Mouse (Mus musculus) adrenal gland, postnatal 25 days (tissue): ENCODE results near the gene Has1. TPM values are rescaled to one million over a fixed set of nuclear protein-coding genes. Genes with fewer than 3 reads are reported as not detected.
"Not testable (repeated sequence)": the region's sequence is repeated elsewhere in the genome, so short reads cannot be mapped to it uniquely, and the experiment has no call there.

Source experiments
- DNase-seq: peaks from one replicate; pipeline ENCODE4 v3.0.0; 2021; ENCODE audit warnings: mixed read lengths
- total RNA-seq: library from RNA; stranded (reverse); gene quantifications from 2 replicates; pipeline ENCODE4 v1.2.3, GENCODE M21; 2021

Gene Has1
- total RNA-seq, 1 experiment from 2014 or later = not detected

DNA sequence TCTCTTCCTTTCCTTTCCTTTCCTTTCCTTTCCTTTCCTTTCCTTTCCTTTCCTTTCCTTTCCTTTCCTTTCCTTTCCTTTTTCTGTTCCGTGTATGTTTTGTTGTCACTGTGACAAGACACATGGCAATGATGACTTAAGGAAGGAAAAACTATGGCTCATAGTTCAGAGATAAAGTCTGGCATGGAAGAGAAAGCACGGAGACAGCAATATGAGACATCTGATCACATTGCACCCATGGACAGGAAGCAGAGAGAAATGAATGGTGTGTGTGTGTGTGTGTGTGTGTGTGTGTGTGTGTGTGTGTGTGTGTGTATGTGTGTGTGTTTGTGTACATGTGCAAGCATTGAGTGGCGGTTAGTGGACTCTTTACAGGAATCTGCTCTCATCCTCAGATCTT is 10.4 kb downstream of the Has1 start:
- DNase-seq = not testable (repeated sequence)

DNA sequence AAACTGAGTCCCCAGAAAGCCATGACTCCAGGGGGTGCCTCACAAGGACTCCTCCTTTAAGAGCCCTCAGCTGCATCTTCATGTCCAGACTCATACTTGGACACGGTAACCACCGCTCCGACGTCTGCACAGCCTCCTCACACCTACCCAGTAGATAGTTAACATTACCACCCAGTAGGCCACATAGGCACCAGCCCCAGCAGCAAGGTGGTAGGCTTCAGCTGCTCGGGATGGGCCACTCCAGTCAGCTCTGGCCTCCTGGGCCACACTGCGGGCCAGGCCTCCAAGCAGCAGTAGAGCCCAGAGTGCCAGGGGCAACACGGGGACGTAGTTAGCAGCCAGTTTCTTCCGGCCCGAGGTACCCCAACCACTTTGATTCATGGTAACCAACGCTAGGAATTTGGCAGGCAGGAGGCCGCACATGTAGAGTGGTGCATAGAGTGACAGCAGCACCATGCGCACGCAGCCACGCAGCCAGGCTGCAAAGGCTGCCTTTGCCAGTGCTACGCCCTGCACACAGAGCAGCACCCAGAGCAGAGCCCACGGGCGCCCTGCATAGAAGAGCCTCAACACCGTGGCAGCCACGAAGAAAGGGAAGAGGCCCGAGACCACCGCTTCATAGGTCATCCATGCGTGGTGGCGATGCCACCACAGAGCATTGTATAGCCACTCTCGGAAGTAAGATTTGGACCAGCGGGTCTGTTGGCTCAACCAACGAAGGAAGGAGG is 11.3 kb downstream of the Has1 start:
- no peak for DNase-seq

DNA sequence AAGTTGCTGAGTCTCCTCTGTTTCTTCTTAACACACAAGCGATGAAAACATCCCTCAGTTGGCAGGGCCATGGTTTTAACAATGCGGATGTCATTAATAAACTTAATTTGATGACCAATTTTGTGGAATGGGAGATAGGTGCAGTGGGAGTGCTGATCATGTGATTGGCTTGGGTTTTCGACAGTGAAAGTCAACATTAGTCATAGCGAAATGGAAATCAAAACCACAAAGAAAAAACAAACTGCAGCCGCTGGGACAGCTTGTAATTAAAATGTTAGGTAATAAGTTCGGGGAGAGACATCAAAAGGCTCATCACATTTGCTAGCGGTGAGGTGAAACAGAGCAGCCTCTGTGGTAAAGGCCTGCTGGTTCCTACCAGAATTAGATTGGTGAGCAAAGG is 14.2 kb downstream of the Has1 start:
- DNase-seq = no peak

DNA sequence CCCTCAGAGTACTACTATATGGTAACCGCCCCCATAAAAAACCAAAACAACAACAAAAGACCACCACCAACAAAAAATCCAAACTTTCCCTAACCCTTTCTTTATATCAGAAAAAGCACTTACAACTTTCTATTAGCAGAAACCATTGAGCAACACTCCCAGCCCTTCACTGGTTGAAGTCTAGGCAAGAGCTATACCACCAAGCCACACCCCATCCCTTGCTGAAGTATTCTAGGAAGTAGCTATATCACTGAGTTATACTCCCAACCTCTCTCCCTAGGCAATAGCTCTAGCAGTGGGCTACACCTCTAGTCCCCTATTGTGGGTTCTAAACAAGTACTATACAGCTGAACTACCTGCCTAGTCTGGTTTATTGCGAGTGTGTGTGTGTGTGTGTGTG is 15.7 kb downstream of the Has1 start:
- no peak for DNase-seq

DNA sequence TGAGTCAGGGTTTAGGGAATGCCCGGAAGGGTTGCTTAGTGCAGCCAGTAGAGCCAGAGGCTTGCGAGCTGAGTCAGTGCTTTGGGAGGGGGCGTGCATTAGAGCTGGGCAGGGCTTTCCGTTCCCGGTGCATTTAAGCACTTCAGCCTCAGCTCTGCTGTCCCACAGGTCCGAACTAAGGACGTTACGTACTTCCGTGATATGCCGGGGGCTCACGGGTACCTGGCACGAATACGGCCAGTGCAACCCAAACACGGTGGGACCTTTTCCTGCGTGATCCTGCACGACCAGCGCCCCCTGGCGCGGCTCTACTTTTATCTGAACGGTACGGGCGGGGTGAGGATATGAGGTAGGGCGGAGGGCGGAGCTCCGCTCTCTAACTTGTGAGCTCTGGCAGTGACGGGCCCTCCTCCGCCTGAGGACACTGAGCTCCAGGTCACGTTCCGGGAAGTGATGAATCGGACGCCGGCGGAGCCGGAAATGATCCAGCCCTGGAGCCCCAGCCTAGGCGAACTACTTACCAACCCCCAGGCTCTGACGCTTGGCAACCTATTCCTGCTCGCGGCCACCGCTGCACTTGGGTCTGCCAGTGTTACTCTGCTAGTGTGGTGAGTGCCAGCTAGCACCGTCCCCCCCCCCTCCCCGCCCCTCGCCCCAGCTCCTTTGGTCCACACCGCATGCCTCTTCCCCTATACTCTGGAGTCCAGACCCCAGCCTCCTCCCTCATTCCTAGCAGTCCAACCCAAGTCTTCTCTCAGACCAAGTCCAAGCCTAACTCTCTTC is 16.9 kb downstream of the Has1 start:
- peak; percentile 94 for DNase-seq

DNA sequence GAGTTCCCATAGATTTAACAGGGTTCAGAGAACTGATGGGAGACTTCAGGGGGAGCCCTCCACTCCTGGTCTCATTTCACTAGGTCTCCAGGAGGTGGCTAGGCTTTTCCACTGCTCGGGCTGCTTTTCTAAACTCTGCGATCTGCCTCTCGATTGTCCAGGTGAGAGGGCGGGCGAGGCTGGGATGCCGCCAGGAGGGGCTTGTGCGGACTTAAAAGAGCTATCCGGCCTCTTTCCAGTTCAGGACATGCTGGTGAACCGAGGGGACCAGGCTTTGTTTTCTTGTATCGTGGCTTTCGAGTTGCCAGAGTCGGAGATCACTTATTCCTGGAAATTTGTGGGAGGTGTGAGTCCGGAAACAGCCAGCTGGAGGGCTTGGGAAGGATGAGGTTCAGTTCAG is 17.6 kb downstream of the Has1 start:
- peak; percentile 8 for DNase-seq

DNA sequence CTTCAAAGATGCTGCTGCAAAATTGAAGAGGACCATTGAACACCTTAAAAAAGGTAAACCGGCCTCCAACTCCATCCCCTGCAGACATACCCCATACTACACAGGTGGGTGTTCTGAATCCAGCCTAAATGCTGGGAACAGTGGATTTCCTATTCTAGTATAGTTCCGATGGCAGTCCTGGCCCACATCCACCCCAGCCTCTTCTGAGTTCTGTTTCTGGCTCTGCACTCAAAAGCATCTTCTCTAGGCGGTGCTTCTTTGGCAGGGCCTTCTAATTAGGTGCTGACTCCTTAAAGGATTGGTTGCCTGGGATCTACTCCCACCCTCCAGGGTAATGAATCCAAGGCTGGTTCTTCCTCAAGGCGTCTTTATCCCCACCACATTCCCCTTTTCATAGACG is 18.9 kb downstream of the Has1 start:
- no peak for DNase-seq

DNA sequence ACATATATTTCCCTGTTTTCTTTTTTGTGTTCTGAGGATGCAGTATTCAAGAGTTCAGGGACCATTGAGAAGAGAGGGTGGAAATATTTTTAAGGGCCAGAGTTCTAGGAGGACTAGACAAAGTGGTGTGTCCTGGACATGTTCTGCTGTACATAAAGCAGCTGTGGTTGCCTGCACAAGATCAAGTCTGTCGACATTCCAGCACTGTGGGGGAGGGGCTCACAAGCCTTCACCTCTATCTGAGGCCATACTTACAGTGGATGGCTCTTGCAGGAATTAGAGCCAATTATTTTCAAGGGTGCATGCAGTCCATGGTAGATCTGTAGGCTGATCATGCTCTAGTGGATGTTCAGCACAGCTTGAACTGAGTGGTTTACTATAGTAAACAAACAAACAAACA is 20.1 kb downstream of the Has1 start:
- DNase-seq = no peak

DNA sequence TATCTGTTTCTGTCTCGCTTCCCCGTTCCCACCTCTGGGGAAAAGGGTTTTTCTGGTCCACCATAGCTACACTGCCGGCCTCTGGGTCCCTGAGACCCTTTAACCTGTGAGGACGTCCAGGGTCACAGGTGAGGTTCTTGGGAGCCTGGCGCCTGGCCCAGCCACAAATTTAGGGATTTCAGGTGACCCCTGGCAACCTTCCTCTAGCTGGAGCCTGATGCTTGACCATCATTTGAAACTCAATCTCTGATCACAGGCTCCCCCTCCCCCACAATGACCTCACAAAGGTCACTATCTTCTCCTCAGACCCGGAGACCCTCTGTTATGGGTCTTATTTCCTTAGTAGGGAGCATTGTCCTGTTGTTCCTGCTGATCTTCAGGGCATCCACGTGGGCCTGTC is 24.3 kb downstream of the Has1 start:
- no peak for DNase-seq

DNA sequence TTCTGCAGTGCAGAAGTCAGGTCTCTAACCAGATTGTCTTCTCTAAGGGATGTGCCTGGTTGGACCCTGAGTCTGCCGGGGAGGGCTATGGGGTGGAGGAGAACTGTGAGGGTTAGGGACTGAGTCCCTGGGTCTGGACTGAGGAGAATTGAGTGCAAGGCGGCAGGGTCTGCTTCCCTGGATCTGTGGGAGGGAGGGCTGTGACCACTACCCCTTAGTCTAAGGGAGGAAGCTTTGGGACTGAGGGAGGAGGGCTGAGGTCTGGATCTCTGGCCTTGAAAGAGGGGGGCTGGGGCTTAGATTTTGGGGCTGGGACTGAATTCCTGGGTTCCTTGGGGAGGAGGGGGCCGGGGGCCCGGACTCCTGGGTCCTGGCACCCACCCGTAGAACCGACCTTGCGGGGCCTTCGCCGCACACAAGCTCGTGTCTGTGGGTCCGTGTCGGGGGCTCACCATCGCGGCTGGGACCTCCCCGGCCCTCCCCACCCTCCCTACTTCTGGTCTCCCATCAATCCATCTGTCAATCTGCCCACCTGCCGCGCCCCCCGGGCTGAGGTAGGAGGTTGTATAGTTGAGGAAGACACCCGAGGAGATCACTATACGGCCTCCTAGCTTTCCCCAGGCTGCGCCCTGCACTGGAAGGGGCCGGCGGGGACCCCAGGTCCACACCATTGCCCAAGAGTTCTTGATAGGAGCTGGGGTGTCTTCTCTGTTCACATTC is 25.0 kb downstream of the Has1 start:
- no peak for DNase-seq

DNA sequence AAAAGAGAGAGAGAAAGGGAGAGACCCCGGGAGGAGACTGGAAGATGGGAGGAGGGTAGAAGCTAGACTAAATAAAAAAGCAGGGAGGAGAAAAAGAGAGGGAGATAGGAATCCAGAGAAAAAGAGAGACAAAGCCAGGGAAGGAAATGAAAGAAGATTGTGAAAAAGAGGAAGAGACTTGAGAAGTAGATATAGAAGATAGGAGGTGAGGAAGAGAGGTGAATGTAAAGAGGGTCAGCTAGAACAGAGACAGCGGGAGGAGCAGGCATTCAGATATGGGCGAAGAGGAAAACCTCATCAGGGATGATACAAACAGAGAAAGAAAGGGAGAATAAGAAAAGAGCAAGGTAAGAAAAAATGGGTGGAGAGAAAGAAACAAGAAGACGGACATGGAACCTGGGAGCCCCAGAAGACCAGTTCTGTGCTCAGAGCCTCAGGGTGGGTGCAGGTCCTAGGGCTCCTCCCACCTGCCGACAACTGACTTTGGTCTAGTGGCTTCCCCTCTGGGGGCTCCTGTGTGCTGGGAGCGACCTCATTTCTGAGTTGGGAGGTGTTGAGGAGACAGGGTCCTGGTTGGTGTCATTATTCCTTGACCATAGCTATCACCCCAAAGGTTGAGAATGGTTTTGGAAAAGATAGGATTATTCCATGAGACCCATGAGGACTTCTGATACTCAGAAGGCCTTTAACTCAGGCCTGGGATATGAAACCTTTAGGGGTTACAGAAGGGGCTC is 25.8 kb downstream of the Has1 start:
- DNase-seq = no peak

DNA sequence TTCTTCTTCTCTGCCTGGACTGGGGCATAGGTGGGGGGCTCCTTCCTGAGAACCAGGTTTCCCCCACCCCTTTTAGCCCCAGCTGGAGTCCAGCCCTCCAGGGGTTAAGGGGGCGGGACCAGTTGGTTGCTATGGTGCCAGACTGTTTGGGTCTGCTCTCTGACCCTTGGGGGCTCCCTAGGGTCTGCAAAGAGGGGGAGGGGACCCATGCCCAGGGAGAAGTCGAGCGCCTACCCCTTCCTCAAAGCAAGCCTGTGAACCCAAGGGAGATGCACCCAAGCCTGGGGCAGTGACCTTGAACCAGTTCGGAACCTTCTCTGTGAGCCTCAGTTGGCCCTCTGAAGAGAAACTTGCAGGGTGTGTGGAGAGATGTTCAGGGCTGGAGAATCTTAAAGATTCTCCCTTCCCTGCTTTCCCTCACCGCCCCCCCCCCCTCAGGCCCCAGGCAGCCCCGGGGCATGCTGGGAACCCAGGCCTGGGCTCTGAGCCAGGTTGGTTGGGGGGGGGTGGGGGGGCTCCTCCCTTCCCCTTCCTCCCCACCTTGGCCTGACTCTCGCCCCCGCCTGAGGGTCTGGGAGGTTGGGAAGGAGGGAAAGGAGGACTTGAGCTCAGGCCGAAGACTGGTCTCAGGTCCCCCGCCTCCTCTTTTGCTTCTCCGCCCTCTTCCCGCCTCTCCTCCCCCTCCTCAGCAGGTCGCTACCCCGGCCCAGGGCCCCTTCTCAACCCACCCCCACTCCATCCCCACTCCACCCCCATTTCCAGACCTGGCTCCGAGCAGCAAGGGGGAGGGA is 26.6 kb downstream of the Has1 start:
- DNase-seq = peak; percentile 65

DNA sequence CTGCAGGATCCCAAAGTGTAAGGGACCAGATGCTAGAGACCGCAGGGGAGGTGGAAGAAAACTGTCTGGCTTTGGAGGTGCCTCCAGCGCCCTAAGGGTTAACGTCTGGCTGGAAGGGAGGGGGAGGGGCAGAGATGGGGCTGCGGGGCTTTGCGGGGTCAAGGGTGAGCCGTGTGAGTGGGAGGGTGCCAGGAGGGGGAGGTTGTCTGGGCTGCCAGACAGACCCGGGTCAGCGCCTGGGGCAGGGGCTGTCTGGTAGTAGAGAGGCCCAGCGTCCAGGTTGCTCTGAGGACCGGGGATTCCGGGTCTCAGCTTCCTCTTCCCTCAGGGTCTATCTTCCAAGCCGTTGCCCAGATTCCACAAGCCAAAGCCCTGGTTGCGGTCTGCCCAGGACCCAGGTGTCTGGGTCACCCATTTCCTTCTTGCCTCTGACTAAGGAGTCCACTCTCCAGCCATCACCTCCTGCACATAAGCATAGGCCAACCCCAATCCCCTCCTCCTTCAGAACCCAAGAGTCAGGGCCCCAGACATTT is 27.3 kb downstream of the Has1 start:
- peak; percentile 78 for DNase-seq

DNA sequence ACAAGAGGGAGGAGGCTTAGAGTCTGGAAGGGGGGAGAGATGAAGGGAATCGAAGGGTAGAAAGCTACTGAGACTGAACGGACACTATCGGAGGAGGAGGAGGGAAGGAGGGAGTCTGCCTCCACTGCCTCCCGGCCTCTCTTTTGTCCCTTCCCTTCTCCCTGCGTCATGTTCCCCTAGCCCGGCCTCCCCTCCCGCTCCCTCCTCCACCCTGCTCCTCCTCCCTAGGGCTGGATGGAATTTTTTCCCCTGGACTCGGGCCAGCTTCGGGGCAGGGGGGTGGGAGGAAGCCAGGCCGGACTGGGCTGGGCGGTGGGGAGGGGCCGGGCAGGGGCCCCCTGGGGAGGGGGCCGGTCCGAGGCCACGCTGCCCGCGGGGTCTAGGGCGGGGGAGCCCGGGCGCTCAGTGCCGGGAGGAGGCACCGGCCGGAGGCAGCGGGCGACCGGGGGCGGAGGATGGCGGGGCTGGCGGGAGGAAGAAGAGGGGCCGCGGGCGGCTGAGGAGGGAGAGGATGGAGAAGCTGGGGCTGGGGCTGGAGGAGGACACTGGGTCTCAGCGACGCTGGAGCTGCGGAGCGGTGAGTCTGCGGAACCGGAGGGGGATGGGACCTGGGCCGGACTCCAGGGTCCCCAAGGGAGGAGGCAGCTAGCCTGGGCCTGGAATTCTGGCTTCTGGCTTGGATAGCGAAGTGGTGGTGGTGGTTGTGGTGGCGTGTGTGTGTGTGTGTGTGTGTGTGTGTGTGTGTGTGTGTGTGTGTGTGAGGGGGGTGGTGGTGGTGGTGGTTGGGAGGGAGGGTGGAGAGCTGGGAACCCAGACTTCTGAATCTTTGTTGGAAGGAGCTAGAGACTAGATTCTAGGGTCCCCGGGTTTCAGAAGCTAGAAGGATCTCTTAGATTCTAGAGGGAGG is 28.0 kb downstream of the Has1 start, which contains the start of gene Spaca6:
TSS of gene Spaca6 (plus strand) at position 408 of the 907 bp plus-strand sequence.
- DNase-seq = peak; percentile 99

DNA sequence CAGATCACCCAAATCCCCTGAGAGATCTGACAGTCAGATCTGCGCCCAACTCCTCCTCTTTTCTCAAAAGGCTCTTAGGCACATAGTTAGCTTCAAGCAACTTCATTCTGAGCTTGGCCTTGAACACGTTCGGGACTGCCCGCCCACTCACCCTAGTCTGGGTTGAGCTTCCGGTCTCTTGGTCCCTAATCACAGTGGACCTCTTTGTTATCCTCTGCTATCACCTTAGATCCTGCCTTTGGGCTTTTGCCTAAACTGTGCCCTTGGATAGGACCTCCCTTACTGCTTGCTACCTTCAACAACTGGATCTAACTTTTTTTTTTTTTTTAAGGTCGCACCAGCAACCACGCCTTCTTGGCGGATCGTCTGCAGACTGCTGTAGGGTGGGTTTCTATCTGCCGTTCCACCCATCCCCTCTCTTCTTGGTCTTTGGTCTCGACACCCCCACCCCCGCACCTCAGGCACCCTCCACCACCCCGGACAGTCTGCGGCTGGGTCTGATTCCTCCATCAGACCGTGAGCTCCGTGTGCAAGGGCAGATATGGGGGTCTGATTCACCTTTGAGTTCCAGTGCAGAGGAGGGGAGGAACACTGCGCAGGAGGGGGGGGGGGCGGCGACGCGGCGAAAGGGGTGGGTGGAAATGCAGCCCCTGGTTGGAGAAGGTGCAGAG is 28.9 kb downstream of the Has1 start:
- DNase-seq = peak; percentile 58

DNA sequence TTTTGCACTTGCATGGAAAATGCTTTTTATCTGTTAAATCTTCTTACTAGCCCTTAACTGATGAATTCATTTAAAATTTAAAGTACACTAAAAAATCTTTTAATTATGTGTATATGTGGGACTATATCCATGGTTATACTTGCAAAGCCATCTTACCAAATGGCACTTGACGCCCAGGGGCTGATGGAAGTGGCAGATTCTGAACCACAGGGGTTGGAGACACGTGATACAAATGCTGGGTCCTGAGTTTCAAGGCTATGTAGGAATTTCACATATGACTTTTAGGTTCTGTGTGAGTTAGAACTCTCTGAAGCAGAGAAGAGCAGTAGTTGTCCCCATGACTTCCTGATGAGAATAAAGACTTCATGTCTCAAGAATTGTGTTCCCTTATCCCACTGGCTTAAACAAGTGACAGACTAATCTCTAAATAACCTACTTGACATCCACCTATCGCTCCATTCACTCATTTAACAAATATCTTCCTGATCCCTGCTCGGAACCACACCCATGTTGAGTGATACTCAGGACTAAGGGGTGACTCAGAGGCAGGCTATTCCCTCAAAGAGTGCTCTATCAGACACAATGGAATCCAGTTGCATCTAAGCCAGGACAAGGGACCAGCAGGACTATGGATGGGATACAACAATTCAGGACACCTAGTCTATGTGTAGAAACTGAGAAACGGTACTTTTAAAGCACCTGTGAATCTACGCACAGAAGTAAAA is 31.2 kb downstream of the Has1 start:
- DNase-seq = no peak

DNA sequence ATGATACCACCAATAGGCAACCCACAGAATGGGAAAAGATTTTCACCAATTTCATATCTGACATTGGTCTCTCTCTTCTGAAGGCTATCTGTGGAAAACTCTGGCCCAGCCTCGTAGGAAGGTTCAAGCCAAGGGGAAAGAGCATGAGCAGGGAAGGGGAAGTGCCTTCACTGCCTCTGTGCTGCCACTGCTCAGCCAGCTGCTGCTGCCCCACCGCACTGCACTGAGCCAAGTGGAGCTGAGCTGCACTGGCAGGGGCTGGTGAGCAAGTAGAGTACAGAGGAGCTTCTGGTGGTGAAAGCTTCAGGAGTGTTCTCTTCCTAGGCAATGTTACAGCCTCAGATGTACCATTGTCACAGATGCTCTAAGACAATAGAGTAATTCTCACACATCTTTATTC is 59.5 kb downstream of the Has1 start:
- DNase-seq = no peak
